9 mouse cellular contexts compared by ENCODE assay signal in the genomic region with DNA sequence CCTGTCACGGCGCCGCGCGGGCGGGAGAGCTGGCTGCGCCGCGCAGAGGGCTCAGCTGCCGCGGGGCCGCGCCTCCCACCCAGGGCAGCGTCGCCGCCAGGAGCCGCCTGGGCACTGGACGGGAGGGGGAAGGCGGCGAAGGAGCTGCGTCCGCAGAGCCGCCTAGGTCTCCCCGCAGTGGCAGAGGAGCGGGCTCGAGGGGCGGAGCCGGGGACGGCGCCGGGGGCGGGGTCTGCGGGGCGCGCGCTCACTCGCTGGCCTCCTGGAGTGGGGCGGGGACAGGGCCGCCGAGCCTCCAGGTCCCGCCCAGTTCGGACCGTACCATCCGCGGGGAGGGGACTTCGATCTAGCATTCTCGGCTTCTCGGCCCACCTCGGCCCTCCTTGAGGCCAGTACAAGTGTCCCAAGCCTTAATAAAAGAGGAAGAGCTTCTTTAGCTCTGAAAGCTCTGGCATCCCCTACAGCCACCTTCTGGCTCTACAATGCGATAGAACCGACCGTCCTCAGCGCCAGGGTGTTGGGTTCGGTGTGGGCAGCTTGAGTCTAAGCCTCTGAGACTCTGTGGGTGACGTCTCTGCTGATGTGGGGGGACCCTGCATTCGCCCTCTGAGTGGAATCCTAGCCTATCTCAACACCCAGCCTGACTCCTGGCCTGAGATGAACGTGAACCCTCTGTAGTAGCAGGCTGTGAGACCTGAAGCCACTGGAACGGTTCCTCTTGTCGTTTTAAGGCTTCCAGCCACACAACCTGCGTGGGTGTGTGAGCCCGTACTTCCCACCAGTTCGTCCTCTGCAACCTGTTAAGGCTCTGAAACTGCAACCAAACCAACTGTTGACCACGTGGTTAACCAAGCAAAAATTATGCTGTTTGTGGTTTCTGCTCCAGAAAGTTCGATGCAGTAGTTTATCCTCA. TPM values are rescaled to one million over a fixed set of nuclear protein-coding genes. Genes with fewer than 3 reads are reported as not detected.
DNase-seq lines count a peak whose midpoint lies in the region; ATAC-seq and TF ChIP-seq lines count a peak whose summit lies in the region.
"Had no signal": no experiment of that assay in that cellular context is flagged by ENCODE, and none has a peak within 500 bp of the region (broad histone marks: within the 10 kb centered on the region; RNA-seq: fewer than 3 reads in every experiment).

A gene (minus strand): TSS at position 182 of the 913 bp plus-strand sequence.

- TF ChIP-seq POLR2A in embryonic fibroblast, embryonic 13.5 days (IDR thresholded peaks at IDR 0.05; ENCODE audit: low read depth, low read length): peak; percentile 56
- TF ChIP-seq POLR2A in limb, embryonic 14.5 days (IDR thresholded peaks at IDR 0.05; ENCODE audit: borderline replicate concordance, extremely low read depth, insufficient read depth, insufficient read length): no peak
- TF ChIP-seq POLR2A in spleen, adult 2 months (IDR thresholded peaks at IDR 0.05; ENCODE audit: low read depth, low read length): peak; percentile 71

- H3K9me3 ChIP-seq in heart, embryonic 10.5 days: no peaks in the 10 kb centered on the region
- H3K9me3 ChIP-seq in kidney, embryonic 14.5 days (ENCODE audit: control insufficient read depth, low read length): no peaks in the 10 kb centered on the region
- H3K9me3 ChIP-seq in limb, embryonic 14.5 days (ENCODE audit: control insufficient read depth, low read length): no peaks in the 10 kb centered on the region
- no peaks in the 10 kb centered on the region for H3K9me3 ChIP-seq in midbrain, embryonic 16.5 days (replicated peaks; ENCODE audit: control insufficient read depth, low read length, poor library complexity, severe bottlenecking)

- peak within 1 kb of the TSS; percentile 62 for H3K9ac ChIP-seq in kidney, embryonic 14.5 days (ENCODE audit: low read depth, low read length)
- H3K9ac ChIP-seq in limb, embryonic 14.5 days (ENCODE audit: low read depth, low read length, severe bottlenecking): peak within 1 kb of the TSS; percentile 72
- H3K9ac ChIP-seq in midbrain, embryonic 16.5 days (ENCODE audit: low read depth, low read length): peak within 1 kb of the TSS; percentile 94

- WGBS in heart, embryonic 10.5 days: under 1% methylated on average over 62 of the region's 64 CpGs
- WGBS in kidney, embryonic 14.5 days: under 1% methylated on average over 47 of the region's 64 CpGs
- 0% methylated on average over 27 of the region's 64 CpGs for WGBS in limb, embryonic 14.5 days
- 1% methylated on average over 56 of the region's 64 CpGs for WGBS in midbrain, embryonic 16.5 days
- 1% methylated on average over 63 of the region's 64 CpGs for WGBS in spleen, adult 2 months

- TF ChIP-seq CTCF in embryonic fibroblast, embryonic 13.5 days (IDR thresholded peaks at IDR 0.05; ENCODE audit: borderline replicate concordance, insufficient read depth, low read length): no peak
- TF ChIP-seq CTCF in spleen, adult 2 months (IDR thresholded peaks at IDR 0.05; ENCODE audit: extremely low read depth, insufficient read depth, insufficient read length, insufficient replicate concordance): no peak

- H3K27ac ChIP-seq in embryonic fibroblast, embryonic 13.5 days (ENCODE audit: insufficient read depth, low read length): peak within 1 kb of the TSS; percentile 61
- peak within 1 kb of the TSS; percentile 90 for H3K27ac ChIP-seq in heart, embryonic 10.5 days
- peak within 1 kb of the TSS; percentile 89 for H3K27ac ChIP-seq in kidney, embryonic 14.5 days (ENCODE audit: low read depth, low read length)
- peak within 1 kb of the TSS; percentile 78 for H3K27ac ChIP-seq in limb, embryonic 14.5 days (replicated peaks; ENCODE audit: low read depth, low read length)
- peak within 1 kb of the TSS; percentile 96 for H3K27ac ChIP-seq in midbrain, embryonic 16.5 days (ENCODE audit: low read length)
- H3K27ac ChIP-seq in spleen, adult 2 months (ENCODE audit: insufficient read depth, low read length): peak within 1 kb of the TSS; percentile 98

- H3K27me3 ChIP-seq in heart, embryonic 10.5 days (ENCODE audit: insufficient read depth, poor library complexity, severe bottlenecking): no peaks in the 10 kb centered on the region
- no peaks in the 10 kb centered on the region for H3K27me3 ChIP-seq in kidney, embryonic 14.5 days (ENCODE audit: control insufficient read depth, insufficient read depth, low read length)
- H3K27me3 ChIP-seq in limb, embryonic 14.5 days (ENCODE audit: control insufficient read depth, insufficient read depth, low read length): peaks cover 19% of the 10 kb centered on the region
- no peaks in the 10 kb centered on the region for H3K27me3 ChIP-seq in midbrain, embryonic 16.5 days (ENCODE audit: control insufficient read depth, insufficient read depth, low read depth, low read length)
- no peaks in the 10 kb centered on the region for H3K27me3 ChIP-seq in spleen, adult 2 months (ENCODE audit: control insufficient read depth, insufficient read depth, low read length)

- no peaks in the 10 kb centered on the region for H3K36me3 ChIP-seq in heart, embryonic 10.5 days
- H3K36me3 ChIP-seq in kidney, embryonic 14.5 days (ENCODE audit: control insufficient read depth, insufficient read depth, low read length): no peaks in the 10 kb centered on the region
- no peaks in the 10 kb centered on the region for H3K36me3 ChIP-seq in limb, embryonic 14.5 days (ENCODE audit: control insufficient read depth, insufficient read depth, low read length)
- H3K36me3 ChIP-seq in midbrain, embryonic 16.5 days (ENCODE audit: control insufficient read depth, insufficient read depth, low read length): no peaks in the 10 kb centered on the region
- H3K36me3 ChIP-seq in spleen, adult 2 months (ENCODE audit: control insufficient read depth, insufficient read depth, low read length): no peaks in the 10 kb centered on the region

- peak; percentile 99 for DNase-seq in 416B (ENCODE audit: low read depth)
- DNase-seq in brain, adult 2 months (ENCODE audit: low read depth, low spot score): peak; percentile 99
- DNase-seq in heart, embryonic 10.5 days (ENCODE audit: low spot score): peak; percentile 98
- peak; percentile 95 for DNase-seq in limb, embryonic 14.5 days (ENCODE audit: low spot score)
- DNase-seq in spleen, adult 2 months (ENCODE audit: low read depth in 1 of 2, low spot score in 2 of 2): peak; percentile 92 to 99

- peak within 1 kb of the TSS; percentile 73 for H3K4me3 ChIP-seq in embryonic fibroblast, embryonic 13.5 days (ENCODE audit: insufficient read depth, low read length)
- H3K4me3 ChIP-seq in heart, embryonic 10.5 days: peak within 1 kb of the TSS; percentile 88
- H3K4me3 ChIP-seq in kidney, embryonic 14.5 days (ENCODE audit: low read length): peak within 1 kb of the TSS; percentile 71
- H3K4me3 ChIP-seq in limb, embryonic 14.5 days (replicated peaks; ENCODE audit: low read length): peak within 1 kb of the TSS; percentile 68
- H3K4me3 ChIP-seq in midbrain, embryonic 16.5 days (ENCODE audit: low read depth, low read length): peak within 1 kb of the TSS; percentile 92
- H3K4me3 ChIP-seq in spleen, adult 2 months (ENCODE audit: extremely low read depth, insufficient read depth, insufficient read length): peak within 1 kb of the TSS; percentile 90

- peak; percentile 98 for ATAC-seq in kidney, embryonic 14.5 days (ENCODE audit: low FRiP score, low TSS enrichment)
- peak; percentile 98 for ATAC-seq in limb, embryonic 14.5 days (ENCODE audit: low FRiP score, low read depth)
- ATAC-seq in midbrain, embryonic 16.5 days: peak; percentile 95

- peaks cover 2% of the 10 kb centered on the region; the same call in 1 of the 2 replicates for H3K4me1 ChIP-seq in embryonic fibroblast, embryonic 13.5 days (ENCODE audit: control insufficient read depth, insufficient read depth, low read length)
- H3K4me1 ChIP-seq in heart, embryonic 10.5 days: peaks cover 23% of the 10 kb centered on the region
- peaks cover 14% of the 10 kb centered on the region; the same call in 1 of the 2 replicates for H3K4me1 ChIP-seq in kidney, embryonic 14.5 days (ENCODE audit: control insufficient read depth, insufficient read depth, low read length)
- H3K4me1 ChIP-seq in limb, embryonic 14.5 days (ENCODE audit: control insufficient read depth, insufficient read depth, low read length): peaks cover 12% of the 10 kb centered on the region; the same call in 1 of the 2 replicates
- peaks cover 35% of the 10 kb centered on the region for H3K4me1 ChIP-seq in midbrain, embryonic 16.5 days (ENCODE audit: control insufficient read depth, insufficient read depth, low read length)
- H3K4me1 ChIP-seq in spleen, adult 2 months (ENCODE audit: control insufficient read depth, insufficient read depth, insufficient read length): peaks cover 6% of the 10 kb centered on the region; the same call in 1 of the 2 replicates

- H3K4me2 ChIP-seq in kidney, embryonic 14.5 days (replicated peaks; ENCODE audit: low read depth, low read length): peak within 1 kb of the TSS; percentile 85
- H3K4me2 ChIP-seq in limb, embryonic 14.5 days (replicated peaks; ENCODE audit: low read depth, low read length, severe bottlenecking): peak within 1 kb of the TSS; percentile 95
- H3K4me2 ChIP-seq in midbrain, embryonic 16.5 days (ENCODE audit: low read length): peak within 1 kb of the TSS; percentile 89

RNA-seq across cellular contexts. Expression of the gene that starts here (rescaled TPM):
- 2.8 and 7.0 TPM in 2 replicates for polyA plus RNA-seq in embryonic fibroblast, embryonic 13.5 days (2011; ENCODE audit: insufficient read length, low read depth, missing spikeins)
- 16.2 and 19.9 TPM in 2 replicates for polyA plus RNA-seq in heart, embryonic 10.5 days (2016; fragmentation: Nextera tagmentation; extraction: Ambion mirVana)
- polyA plus RNA-seq in kidney, embryonic 14.5 days (2014; fragmentation: Nextera tagmentation; extraction: Ambion mirVana): 9.4 and 17.8 TPM in 2 replicates
- polyA plus RNA-seq in limb, embryonic 14.5 days (2012; rRNA removed): 7.1 and 7.3 TPM in 2 replicates
- polyA plus RNA-seq in limb, embryonic 14.5 days (2014; fragmentation: Nextera tagmentation; extraction: Ambion mirVana): 6.9 and 9.0 TPM in 2 replicates
- 51.9 and 53.6 TPM in 2 replicates for polyA plus RNA-seq in midbrain, embryonic 16.5 days (2015; fragmentation: Nextera tagmentation; extraction: Ambion mirVana)
- polyA plus RNA-seq in spleen, adult 2 months (2012; rRNA removed): 24.6 and 38.1 TPM in 2 replicates
- polyA plus RNA-seq: C2C12 had no signal

Comparison
In these comparisons a context has a peak if more than half of its experiments do, and no peak if none do; other contexts are left out.
1. Peak in every context shown above with its lines: DNase-seq, ATAC-seq, H3K4me3 ChIP-seq and H3K27ac ChIP-seq.